Mouse (Mus musculus) liver, postnatal 0 days (tissue): Measurements from ENCODE around the gene AY074887.

ENCODE experiments used
- CTCF ChIP-seq: sonication (generic); IDR thresholded peaks from 2 replicates; pipeline ENCODE4 v1.5.1; 2016; ENCODE audit warnings: antibody characterized with exemption, low read depth
- EP300 ChIP-seq: IDR thresholded peaks from 2 replicates; pipeline ENCODE4 v1.6.1; 2016; ENCODE audit warnings: antibody characterized with exemption, low read depth, mild to moderate bottlenecking

DNA sequence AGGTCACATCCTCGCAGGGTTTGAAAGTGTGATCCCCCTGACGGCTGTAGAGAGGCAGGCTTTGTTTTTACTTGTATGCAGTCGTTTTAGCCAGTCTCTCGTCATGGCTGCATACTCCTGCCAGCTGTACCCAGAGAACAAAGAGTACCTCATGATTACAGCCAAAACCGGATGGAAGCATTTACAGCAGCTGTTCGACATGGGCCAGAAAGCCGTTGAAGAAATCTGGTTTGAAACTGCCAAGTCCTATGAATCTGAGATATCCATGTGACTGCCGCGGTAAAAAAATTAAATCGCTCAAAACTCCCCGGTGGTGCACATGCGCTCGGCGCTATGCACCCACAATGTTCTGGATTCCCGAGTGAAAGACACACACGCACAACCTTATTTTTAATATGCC, 4.5 kb downstream of the AY074887 start:
- TF ChIP-seq CTCF (no peak), EP300 (no peak)
